Mouse (Mus musculus) kidney, embryonic 16.5 days (tissue): ENCODE results near the gene Mmgt2. TPM values are rescaled to one million over a fixed set of nuclear protein-coding genes. Genes with fewer than 3 reads are reported as not detected.

Experiments used
- ATAC-seq: fragments of 200-750 bp; cut with Nextera tagmentation; 2 replicates; pipeline ENCODE4 v1.8.0; 2017; ENCODE audit warnings: moderate TSS enrichment; ENCODE audit not compliant: low FRiP score, low TSS enrichment
- H3K27ac ChIP-seq: fragments of 300-500 bp; sonication (generic); 2 replicates; pipeline ENCODE4 v1.5.1; 2014; ENCODE audit warnings: low read length
- H3K27me3 ChIP-seq: fragments of 300-500 bp; sonication (generic); 2 replicates; pipeline ENCODE4 v1.6.1; 2014; ENCODE audit warnings: low read length, control low read depth, mixed read lengths; ENCODE audit not compliant: insufficient read depth
- H3K36me3 ChIP-seq: fragments of 300-500 bp; sonication (generic); 2 replicates; pipeline ENCODE4 v1.6.1; 2014; ENCODE audit warnings: low read length, control low read depth, mixed read lengths; ENCODE audit not compliant: insufficient read depth
- H3K4me1 ChIP-seq: fragments of 300-500 bp; sonication (generic); 2 replicates; pipeline ENCODE4 v1.6.1; 2014; ENCODE audit warnings: low read length, control low read depth, mixed read lengths; ENCODE audit not compliant: insufficient read depth
- H3K4me2 ChIP-seq: fragments of 300-500 bp; sonication (generic); replicated peaks from 2 replicates; pipeline ENCODE4 v1.6.1; 2014; ENCODE audit warnings: low read depth, low read length
- H3K4me3 ChIP-seq: fragments of 300-500 bp; sonication (generic); 2 replicates; pipeline ENCODE4 v1.5.1; 2014; ENCODE audit warnings: mild to moderate bottlenecking, low read length
- H3K9ac ChIP-seq: fragments of 300-500 bp; sonication (generic); replicated peaks from 2 replicates; pipeline ENCODE4 v1.6.1; 2014; ENCODE audit warnings: low read length
- H3K9me3 ChIP-seq: fragments of 300-500 bp; sonication (generic); 2 replicates; pipeline ENCODE4 v1.6.1; 2016; ENCODE audit warnings: low read length, control low read depth
- WGBS: fragments of 180-500 bp; shearing (Covaris S2); extraction: QIAGEN DNeasy Blood & Tissue Kit; methylation state at CpG from one replicate; pipeline ENCODE4 v1.1.7; 2014; 5-methylcytosine and 5-hydroxymethylcytosine counted together
- polyA plus RNA-seq: library from polyadenylated mRNA; unstranded; fragments of >200 nt; fragmentation: Nextera tagmentation; extraction: Ambion mirVana; gene quantifications from 2 replicates; pipeline ENCODE4 v1.2.1, GENCODE M21; 2015

Gene Mmgt2
- polyA plus RNA-seq, 1 experiment from 2014 or later = 66.2 TPM

DNA sequence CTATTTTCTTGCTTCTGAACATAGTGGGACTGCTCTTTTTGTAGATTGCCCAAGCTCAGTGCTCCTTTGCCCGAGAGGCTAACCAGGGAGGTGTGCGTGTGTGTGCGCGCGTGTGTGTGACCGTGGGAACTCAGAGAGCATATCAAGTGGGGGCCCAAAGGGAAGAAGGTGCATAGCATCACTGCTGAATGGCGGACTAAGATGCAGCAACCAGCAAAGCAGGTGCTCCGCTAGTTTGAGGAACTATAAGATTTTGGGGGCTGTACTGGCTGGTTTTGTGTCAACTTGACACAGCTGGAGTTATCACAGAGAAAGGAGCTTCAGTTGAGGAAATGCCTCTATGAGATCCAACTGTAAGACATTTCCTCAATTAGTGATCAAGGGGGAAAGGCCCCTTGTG, 27.4 kb upstream of the Mmgt2 start:
- H3K4me3 ChIP-seq = no peak overlapping the region
- no peaks in the 10 kb centered on the region for H3K27me3 ChIP-seq
- peaks cover 19% of the 10 kb centered on the region for H3K4me1 ChIP-seq
- H3K27ac ChIP-seq = no peak overlapping the region
- no peak for ATAC-seq
- peaks cover 14% of the 10 kb centered on the region; the same call in 1 of the 2 replicates for H3K36me3 ChIP-seq
- WGBS = 93% methylated on average over 8 of the region's 8 CpGs
- H3K9me3 ChIP-seq = no peaks in the 10 kb centered on the region
- H3K9ac ChIP-seq = no peak overlapping the region
- H3K4me2 ChIP-seq = no peak overlapping the region

DNA sequence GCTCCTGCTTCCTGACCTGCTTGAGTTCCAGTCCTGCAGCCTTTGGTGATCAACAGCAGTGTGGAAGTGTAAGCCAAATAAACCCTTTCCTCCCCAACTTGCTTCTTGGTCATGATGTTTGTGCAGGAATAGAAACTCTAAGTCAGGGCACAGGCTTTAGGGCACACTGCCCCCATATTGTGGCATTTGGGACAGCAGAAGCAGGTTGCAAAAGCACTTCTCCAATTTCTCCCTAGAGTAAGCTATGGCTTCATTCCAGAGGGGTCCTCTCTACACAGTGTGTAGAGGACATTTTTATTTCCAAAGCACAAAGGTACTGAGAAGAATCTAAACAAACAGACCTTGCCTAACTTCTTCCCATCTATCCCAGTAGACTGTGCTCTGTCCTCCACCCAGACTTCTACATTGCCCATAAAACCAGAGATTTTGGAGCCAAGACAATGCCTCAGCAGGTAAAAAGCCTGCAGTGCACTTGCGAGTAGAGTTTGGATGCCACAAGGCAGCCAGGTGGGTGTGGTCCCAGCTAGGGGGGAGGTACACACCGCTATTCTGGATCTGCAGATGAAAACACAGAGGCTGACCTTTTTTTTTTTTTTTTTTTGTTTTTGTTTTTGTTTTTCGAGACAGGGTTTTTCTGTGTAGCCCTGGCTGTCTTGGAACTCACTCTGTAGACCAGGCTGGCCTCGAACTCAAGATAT, 26.7 kb upstream of the Mmgt2 start:
- H3K4me2 ChIP-seq = no peak overlapping the region
- ATAC-seq = no peak
- H3K36me3 ChIP-seq = peaks cover 13% of the 10 kb centered on the region; the same call in 1 of the 2 replicates
- no peak overlapping the region for H3K9ac ChIP-seq
- H3K27me3 ChIP-seq = no peaks in the 10 kb centered on the region
- H3K4me3 ChIP-seq = no peak overlapping the region
- no peaks in the 10 kb centered on the region for H3K9me3 ChIP-seq
- peaks cover 19% of the 10 kb centered on the region for H3K4me1 ChIP-seq
- no peak overlapping the region for H3K27ac ChIP-seq
- 80% methylated on average over 4 of the region's 4 CpGs for WGBS

DNA sequence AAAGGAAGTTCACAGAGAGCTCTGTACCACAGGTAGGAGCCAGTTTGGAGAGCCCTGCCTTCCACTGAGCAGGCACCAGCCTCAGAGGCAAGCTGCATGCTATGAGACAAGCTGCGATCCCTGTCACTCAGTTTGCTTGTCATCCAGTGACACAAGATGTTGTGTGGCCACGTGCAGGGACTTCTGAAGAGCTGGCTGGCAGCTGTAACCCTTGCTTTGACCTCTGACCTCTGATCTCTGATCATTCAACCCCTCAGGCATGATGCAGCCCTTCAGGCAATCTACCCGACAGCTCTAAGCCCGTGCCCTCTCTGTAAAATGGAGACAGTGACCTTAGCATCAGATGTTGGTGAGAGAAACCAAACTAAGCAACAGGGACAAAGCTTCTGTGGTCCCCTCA, 25.6 kb upstream of the Mmgt2 start:
- WGBS = 50% methylated on average over 4 of the region's 4 CpGs
- no peak for ATAC-seq
- 0 out of 2 replicates have a peak overlapping the region, but pooled peaks have one; percentile 68 for H3K27ac ChIP-seq

DNA sequence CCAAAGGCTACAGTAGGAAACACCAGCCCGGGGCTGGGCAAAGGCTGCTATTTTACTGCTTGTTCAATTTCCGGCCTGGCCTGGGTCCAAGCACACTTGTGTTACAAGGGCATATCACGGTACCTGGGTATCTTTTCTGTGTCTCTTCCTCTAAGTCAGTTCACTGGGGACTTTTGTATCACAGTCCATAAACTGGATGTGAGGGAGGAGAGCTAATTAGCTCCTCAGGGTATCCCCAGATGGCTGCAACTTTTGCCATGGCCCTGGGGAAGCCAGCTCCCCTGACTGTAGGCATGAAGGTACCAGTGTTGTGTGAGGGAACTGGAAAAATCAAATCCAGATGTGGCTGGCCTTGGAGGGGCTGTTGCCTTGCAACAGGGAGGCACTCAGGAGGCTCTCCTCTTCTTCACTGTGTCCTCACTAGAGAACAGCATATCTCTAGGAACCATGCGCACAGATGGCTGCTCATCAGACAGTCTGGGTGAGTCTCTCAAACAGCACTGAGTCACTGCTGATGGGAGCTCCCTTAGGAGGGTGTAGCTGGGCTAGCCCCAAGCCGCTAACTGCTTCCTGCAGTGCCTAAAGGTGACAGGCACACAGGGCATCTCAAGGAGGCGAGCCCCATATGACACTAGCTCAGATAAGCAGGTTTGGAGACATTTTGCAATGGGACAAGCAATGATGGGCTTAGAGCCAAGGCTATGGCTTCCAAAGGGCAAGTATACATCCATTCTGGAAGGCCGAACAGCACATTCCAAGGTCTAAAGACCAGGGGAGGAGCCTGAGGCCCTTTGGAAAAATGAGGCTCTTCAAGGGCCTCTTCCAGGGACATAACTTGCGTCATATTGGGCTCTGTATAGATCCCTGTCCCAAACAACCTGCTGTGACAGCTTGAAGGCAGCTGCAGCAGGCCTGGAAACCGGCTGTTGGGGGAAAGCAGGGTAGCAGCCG, 23.8 kb upstream of the Mmgt2 start:
- Histone ChIP-seq H3K9ac (0 out of 2 replicates have a peak overlapping the region, but pooled peaks have one; percentile 29), H3K9me3 (no peaks in the 10 kb centered on the region), H3K4me1 (peaks cover 33% of the 10 kb centered on the region), H3K27me3 (no peaks in the 10 kb centered on the region), H3K4me2 (no peak overlapping the region), H3K36me3 (peaks cover 5% of the 10 kb centered on the region; the same call in 1 of the 2 replicates), H3K27ac (peak overlapping the region; percentile 68), H3K4me3 (no peak overlapping the region)
- peak; percentile 53 for ATAC-seq
- WGBS = 46% methylated on average over 10 of the region's 10 CpGs

More for the DNA sequence above, 25.6 kb upstream of the Mmgt2 start:
- H3K9me3 ChIP-seq = no peaks in the 10 kb centered on the region
- peaks cover 6% of the 10 kb centered on the region; the same call in 1 of the 2 replicates for H3K36me3 ChIP-seq
- H3K9ac ChIP-seq = no peak overlapping the region
- H3K4me3 ChIP-seq = no peak overlapping the region
- no peaks in the 10 kb centered on the region for H3K27me3 ChIP-seq
- H3K4me1 ChIP-seq = peaks cover 19% of the 10 kb centered on the region
- no peak overlapping the region for H3K4me2 ChIP-seq

DNA sequence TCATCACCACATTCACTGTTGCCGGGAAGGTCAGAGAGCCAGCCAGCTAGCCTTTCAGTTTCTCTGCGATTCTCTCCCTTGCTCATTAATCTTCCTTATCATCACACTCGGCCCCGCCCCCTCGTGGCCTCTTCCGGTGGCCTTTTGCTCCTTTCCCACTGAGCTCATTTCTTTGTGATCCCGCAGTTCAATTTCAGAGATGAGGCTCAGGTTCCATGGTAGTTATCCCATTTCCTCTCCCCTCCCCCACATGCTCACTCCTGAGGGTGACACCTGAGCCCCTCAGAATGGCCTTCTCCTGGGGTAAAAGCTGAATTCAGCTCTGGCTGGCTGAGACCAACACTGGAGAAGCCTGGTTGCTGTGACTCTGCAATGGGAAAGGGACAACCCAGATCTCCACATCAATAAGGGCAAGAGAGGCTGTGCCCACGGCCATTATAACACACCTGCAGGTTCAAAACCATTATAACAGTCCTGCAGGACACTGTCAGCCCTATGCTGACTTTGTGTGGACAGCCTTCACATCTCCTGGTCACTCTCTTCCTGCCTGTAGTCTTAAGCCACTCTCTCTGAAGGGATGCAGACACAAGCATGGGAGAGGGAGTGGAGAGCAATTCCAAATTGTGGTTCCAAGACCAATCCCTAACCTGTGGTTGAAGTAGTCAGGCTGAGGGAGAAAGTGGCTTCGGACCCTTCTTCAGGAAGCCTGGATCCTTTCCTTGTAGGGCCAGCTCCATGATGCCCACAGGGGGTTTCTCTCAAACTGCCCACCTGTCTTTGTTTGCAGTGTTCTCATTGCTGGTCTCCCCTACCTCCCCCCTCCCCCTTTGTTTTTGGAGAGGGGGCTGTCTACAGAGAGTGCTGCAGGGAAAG, 18.9 kb upstream of the Mmgt2 start:
- peak; percentile 28 for ATAC-seq
- Histone ChIP-seq H3K4me3 (no peak overlapping the region), H3K27me3 (no peaks in the 10 kb centered on the region), H3K36me3 (peaks cover 3% of the 10 kb centered on the region; the same call in 1 of the 2 replicates), H3K9ac (peak overlapping the region; percentile 13; the same call in 1 of the 2 replicates), H3K9me3 (no peaks in the 10 kb centered on the region), H3K4me2 (peak overlapping the region; percentile 46), H3K4me1 (peaks cover 42% of the 10 kb centered on the region), H3K27ac (peak overlapping the region; percentile 77)
- 1% methylated on average over 9 of the region's 9 CpGs for WGBS

DNA sequence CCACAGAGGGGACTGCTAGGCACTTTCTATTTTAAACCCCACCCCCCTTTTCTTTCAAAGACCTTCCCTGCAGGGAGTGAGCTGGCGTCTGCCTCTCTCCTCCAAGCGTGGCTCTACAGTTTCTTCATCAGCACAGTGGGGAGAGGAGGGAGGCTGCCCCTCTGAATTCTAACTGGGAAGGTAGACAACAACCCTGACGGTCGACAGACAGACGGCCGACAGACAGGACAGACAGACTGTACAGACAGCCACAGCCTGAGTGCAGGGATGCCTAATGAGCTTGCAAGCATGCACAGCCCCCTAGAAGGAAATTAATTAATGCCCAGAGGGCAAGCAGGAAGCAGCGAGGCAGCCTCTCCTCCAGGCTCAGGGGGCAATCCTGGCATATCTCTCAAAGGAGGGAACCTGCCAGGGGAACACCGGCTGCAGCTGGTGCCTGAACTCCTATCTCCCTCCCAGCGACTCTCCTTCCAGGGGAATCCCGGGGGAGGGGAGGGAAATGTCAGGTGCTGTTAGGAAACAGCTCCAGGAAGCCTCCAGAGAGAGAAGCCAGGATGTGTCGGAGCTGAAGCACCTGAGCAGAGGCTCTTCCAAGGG, 18.1 kb upstream of the Mmgt2 start:
- peaks cover 3% of the 10 kb centered on the region; the same call in 1 of the 2 replicates for H3K36me3 ChIP-seq
- peaks cover 38% of the 10 kb centered on the region for H3K4me1 ChIP-seq
- peak overlapping the region; percentile 46 for H3K4me2 ChIP-seq
- H3K4me3 ChIP-seq = no peak overlapping the region
- ATAC-seq = peak; percentile 43
- H3K9me3 ChIP-seq = no peaks in the 10 kb centered on the region
- H3K27ac ChIP-seq = peak overlapping the region; percentile 77
- peak overlapping the region; percentile 13; the same call in 1 of the 2 replicates for H3K9ac ChIP-seq
- WGBS = 2% methylated on average over 11 of the region's 11 CpGs
- H3K27me3 ChIP-seq = no peaks in the 10 kb centered on the region

DNA sequence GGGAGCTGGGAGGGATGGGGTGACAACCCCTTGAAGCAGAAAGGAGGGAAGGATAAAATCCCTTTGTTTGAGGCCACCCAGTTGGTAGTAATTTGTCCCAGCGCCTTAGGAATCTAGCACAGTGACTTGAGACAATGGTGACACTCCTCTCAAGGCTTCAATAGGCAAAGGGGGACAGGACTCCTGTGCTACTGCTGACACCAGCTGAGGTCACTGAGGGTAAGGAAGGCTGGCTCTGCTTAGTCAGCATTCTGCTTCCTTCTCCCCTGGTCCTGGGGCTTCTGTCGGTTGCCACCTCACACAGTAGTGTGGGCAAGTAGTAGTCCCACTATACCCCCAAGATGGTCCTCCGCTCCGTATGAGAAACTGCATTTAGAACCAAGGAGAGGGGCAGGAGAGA, 17.3 kb upstream of the Mmgt2 start:
- Histone ChIP-seq H3K27ac (no peak overlapping the region), H3K27me3 (no peaks in the 10 kb centered on the region), H3K9me3 (no peaks in the 10 kb centered on the region), H3K4me3 (no peak overlapping the region), H3K4me2 (no peak overlapping the region), H3K9ac (no peak overlapping the region), H3K4me1 (peaks cover 43% of the 10 kb centered on the region), H3K36me3 (peaks cover 3% of the 10 kb centered on the region; the same call in 1 of the 2 replicates)
- WGBS = 45% methylated on average over 4 of the region's 4 CpGs
- ATAC-seq = 0 out of 2 replicates have a peak, but pooled peaks have one; percentile 19

DNA sequence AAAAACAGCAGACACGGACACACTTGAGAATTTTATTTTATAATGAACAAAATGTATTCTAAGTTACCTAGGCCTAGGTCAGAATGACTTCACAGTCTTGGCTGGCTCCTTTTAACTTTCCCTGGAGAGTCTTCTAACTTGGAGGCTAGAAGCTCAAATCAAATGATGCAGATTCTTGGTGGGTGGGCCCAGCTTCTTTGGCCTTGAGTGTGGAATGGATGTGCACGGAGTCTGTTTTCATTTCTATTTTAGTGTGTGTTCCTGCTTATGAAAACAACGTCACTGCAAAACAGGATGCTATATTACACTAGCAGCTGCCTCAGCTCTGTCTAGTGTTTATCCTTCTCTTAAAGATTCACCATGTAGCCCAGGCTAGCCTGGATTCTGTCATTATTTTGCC, 13.1 kb upstream of the Mmgt2 start:
- Histone ChIP-seq H3K36me3 (no peaks in the 10 kb centered on the region), H3K9ac (no peak overlapping the region), H3K4me1 (peaks cover 38% of the 10 kb centered on the region), H3K4me3 (no peak overlapping the region), H3K4me2 (no peak overlapping the region), H3K9me3 (no peaks in the 10 kb centered on the region), H3K27me3 (no peaks in the 10 kb centered on the region), H3K27ac (peak overlapping the region; percentile 51; the same call in 1 of the 2 replicates)
- ATAC-seq = no peak
- 58% methylated on average over 3 of the region's 3 CpGs for WGBS
